Mouse (Mus musculus) liver, postnatal 0 days (tissue): ENCODE measurements at regions not wholly inside any gene's neighbourhood (a gene's known extent, or its start where the extent isn't known, plus 50 kb on each side); places are given as distances from the start of the nearest gene placed in this dataset.

ENCODE experiments used
- CTCF ChIP-seq: sonication (generic); IDR thresholded peaks from 2 replicates; pipeline ENCODE4 v1.5.1; 2016; ENCODE audit warnings: antibody characterized with exemption, low read depth
- EP300 ChIP-seq: IDR thresholded peaks from 2 replicates; pipeline ENCODE4 v1.6.1; 2016; ENCODE audit warnings: antibody characterized with exemption, low read depth, mild to moderate bottlenecking

DNA sequence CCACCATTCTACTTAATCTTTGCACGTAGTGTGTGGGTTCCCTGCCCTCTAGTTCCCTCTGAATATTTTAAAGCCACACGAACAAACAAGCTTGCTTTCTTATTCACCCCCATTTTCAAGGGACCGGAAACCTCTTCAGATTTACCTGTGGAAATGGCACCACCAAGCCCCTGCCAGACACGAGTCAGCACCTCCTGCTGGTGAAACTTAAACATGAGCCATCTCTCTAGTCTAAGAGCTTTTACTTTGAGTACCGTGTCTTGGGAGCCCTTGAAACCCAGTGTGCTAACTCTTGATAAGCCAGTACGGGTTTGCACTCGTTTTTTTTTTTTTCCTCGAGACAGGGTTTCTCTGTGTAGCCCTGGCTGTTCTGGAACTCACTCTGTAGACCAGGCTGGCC is 59.7 kb upstream of the Psmd7 start:
- TF ChIP-seq CTCF = no peak
- no peak for TF ChIP-seq EP300
